Mouse (Mus musculus) embryonic facial prominence, embryonic 11.5 days (tissue): ENCODE results near the gene Schip1. TPM values are rescaled to one million over a fixed set of nuclear protein-coding genes. Genes with fewer than 3 reads are reported as not detected.

Source experiments
- ATAC-seq: fragments of 200-750 bp; cut with Nextera tagmentation; replicated peaks from 2 replicates; pipeline ENCODE4 v1.8.0; 2017; ENCODE audit warnings: low read depth; ENCODE audit not compliant: insufficient number of reproducible peaks, low FRiP score, low TSS enrichment
- DNase-seq: peaks from one replicate; pipeline ENCODE4 v3.0.0-alpha.2; 2015; ENCODE audit warnings: low spot score
- H3K27ac ChIP-seq: fragments of 300-500 bp; sonication (generic); replicated peaks from 2 replicates; pipeline ENCODE4 v1.5.1; 2014; ENCODE audit warnings: mild to moderate bottlenecking, low read depth, low read length, control low read depth
- H3K27me3 ChIP-seq: fragments of 300-500 bp; sonication (generic); 2 replicates; pipeline ENCODE4 v1.6.1; 2014; ENCODE audit warnings: mild to moderate bottlenecking, low read length, moderate library complexity, mixed read lengths; ENCODE audit not compliant: control insufficient read depth, insufficient read depth
- H3K36me3 ChIP-seq: fragments of 300-500 bp; sonication (generic); replicated peaks from 2 replicates; pipeline ENCODE4 v1.6.1; 2014; ENCODE audit warnings: low read depth, mild to moderate bottlenecking, low read length, moderate library complexity, mixed read lengths; ENCODE audit not compliant: control insufficient read depth, insufficient read depth
- H3K4me1 ChIP-seq: fragments of 300-500 bp; sonication (generic); 2 replicates; pipeline ENCODE4 v1.6.1; 2014; ENCODE audit warnings: low read length, mixed read lengths; ENCODE audit not compliant: control insufficient read depth, insufficient read depth
- H3K4me2 ChIP-seq: fragments of 300-500 bp; sonication (generic); 2 replicates; pipeline ENCODE4 v1.6.1; 2014; ENCODE audit warnings: low read depth, mild to moderate bottlenecking, control low read depth, low read length, moderate library complexity
- H3K4me3 ChIP-seq: fragments of 300-500 bp; sonication (generic); 2 replicates; pipeline ENCODE4 v1.5.1; 2014; ENCODE audit warnings: low read depth, low read length, control low read depth
- H3K9ac ChIP-seq: fragments of 300-500 bp; sonication (generic); replicated peaks from 2 replicates; pipeline ENCODE4 v1.6.1; 2014; ENCODE audit warnings: mild to moderate bottlenecking, control low read depth, low read length
- H3K9me3 ChIP-seq: fragments of 300-500 bp; sonication (generic); replicated peaks from 2 replicates; pipeline ENCODE4 v1.6.1; 2016; ENCODE audit warnings: mild to moderate bottlenecking, low read length, inconsistent platforms, mixed read lengths; ENCODE audit not compliant: control insufficient read depth
- WGBS: fragments of 180-500 bp; shearing (Covaris S2); extraction: QIAGEN DNeasy Blood & Tissue Kit; methylation state at CpG from one replicate; pipeline ENCODE4 v1.1.7; 2014; 5-methylcytosine and 5-hydroxymethylcytosine counted together
- polyA plus RNA-seq: library from polyadenylated mRNA; unstranded; fragments of >200 nt; fragmentation: Nextera tagmentation; extraction: Ambion mirVana; gene quantifications from 2 replicates; pipeline ENCODE4 v1.2.1, GENCODE M21; 2014

Gene Schip1
- polyA plus RNA-seq, 1 experiment from 2014 or later, result 41.7 TPM

- Histone ChIP-seq H3K4me1 (no peaks in the 10 kb centered on the region), H3K27ac (no peak overlapping the region), H3K36me3 (no peaks in the 10 kb centered on the region), H3K4me3 (no peak overlapping the region), H3K9ac (no peak overlapping the region), H3K9me3 (no peaks in the 10 kb centered on the region), H3K4me2 (no peak overlapping the region), H3K27me3 (no peaks in the 10 kb centered on the region)
- ATAC-seq, result no peak
- no peak for DNase-seq
- 90% methylated on average over 9 of the region's 9 CpGs for WGBS
Measured at GRCm38 (mm10) chr3:68602891-68603290, 538.3 kb downstream of the Schip1 start.

GRCm38 (mm10) chr3:68604467-68604866 is 539.9 kb downstream of the Schip1 start:
- H3K27me3 ChIP-seq, result no peaks in the 10 kb centered on the region
- no peaks in the 10 kb centered on the region for H3K4me1 ChIP-seq
- H3K9ac ChIP-seq, result no peak overlapping the region
- ATAC-seq (no peak), DNase-seq (no peak)
- H3K27ac ChIP-seq, result no peak overlapping the region
- no peaks in the 10 kb centered on the region for H3K36me3 ChIP-seq
- H3K4me2 ChIP-seq, result no peak overlapping the region
- 79% methylated on average over 10 of the region's 10 CpGs for WGBS
- H3K4me3 ChIP-seq, result no peak overlapping the region
- H3K9me3 ChIP-seq, result no peaks in the 10 kb centered on the region

- WGBS, result 80% methylated on average over 10 of the region's 10 CpGs
- Histone ChIP-seq H3K27me3 (no peaks in the 10 kb centered on the region), H3K9me3 (no peaks in the 10 kb centered on the region), H3K9ac (no peak overlapping the region), H3K36me3 (no peaks in the 10 kb centered on the region), H3K4me3 (no peak overlapping the region), H3K4me2 (no peak overlapping the region), H3K27ac (no peak overlapping the region), H3K4me1 (no peaks in the 10 kb centered on the region)
- DNase-seq (no peak), ATAC-seq (no peak)
Measured at GRCm38 (mm10) chr3:68604962-68605361, 540.4 kb downstream of the Schip1 start.

GRCm38 (mm10) chr3:68605942-68606603 is 541.5 kb downstream of the Schip1 start:
- Histone ChIP-seq H3K4me3 (no peak overlapping the region), H3K4me1 (no peaks in the 10 kb centered on the region), H3K27me3 (no peaks in the 10 kb centered on the region), H3K36me3 (no peaks in the 10 kb centered on the region), H3K27ac (no peak overlapping the region), H3K9ac (no peak overlapping the region), H3K9me3 (no peaks in the 10 kb centered on the region), H3K4me2 (no peak overlapping the region)
- no peak for ATAC-seq
- DNase-seq, result no peak
- WGBS, result 90% methylated on average over 7 of the region's 7 CpGs

GRCm38 (mm10) chr3:68606730-68607129 is 542.1 kb downstream of the Schip1 start:
- H3K27ac ChIP-seq, result no peak overlapping the region
- no peak overlapping the region for H3K4me2 ChIP-seq
- no peaks in the 10 kb centered on the region for H3K27me3 ChIP-seq
- no peaks in the 10 kb centered on the region for H3K4me1 ChIP-seq
- no peaks in the 10 kb centered on the region for H3K9me3 ChIP-seq
- ATAC-seq, result no peak
- DNase-seq, result no peak
- H3K9ac ChIP-seq, result no peak overlapping the region
- H3K4me3 ChIP-seq, result no peak overlapping the region
- WGBS, result 96% methylated on average over 8 of the region's 8 CpGs
- no peaks in the 10 kb centered on the region for H3K36me3 ChIP-seq

GRCm38 (mm10) chr3:68607336-68607735 is 542.7 kb downstream of the Schip1 start:
- Histone ChIP-seq H3K4me1 (no peaks in the 10 kb centered on the region), H3K9me3 (no peaks in the 10 kb centered on the region)

GRCm38 (mm10) chr3:68608848-68609497 is 544.4 kb downstream of the Schip1 start:
- 88% methylated on average over 19 of the region's 19 CpGs for WGBS
- no peak overlapping the region for H3K27ac ChIP-seq
- DNase-seq, result no peak
- no peaks in the 10 kb centered on the region for H3K9me3 ChIP-seq
- H3K36me3 ChIP-seq, result no peaks in the 10 kb centered on the region
- H3K4me1 ChIP-seq, result no peaks in the 10 kb centered on the region
- no peak overlapping the region for H3K4me2 ChIP-seq
- H3K4me3 ChIP-seq, result no peak overlapping the region
- no peak overlapping the region for H3K9ac ChIP-seq
- H3K27me3 ChIP-seq, result no peaks in the 10 kb centered on the region
- ATAC-seq, result no peak

More at GRCm38 (mm10) chr3:68607336-68607735, 542.7 kb downstream of the Schip1 start:
- ATAC-seq, result no peak
- Histone ChIP-seq H3K27ac (no peak overlapping the region), H3K27me3 (no peaks in the 10 kb centered on the region), H3K4me2 (no peak overlapping the region), H3K4me3 (no peak overlapping the region), H3K36me3 (no peaks in the 10 kb centered on the region), H3K9ac (no peak overlapping the region)
- no peak for DNase-seq
- 89% methylated on average over 8 of the region's 8 CpGs for WGBS

GRCm38 (mm10) chr3:68610011-68610410 is 545.4 kb downstream of the Schip1 start:
- Histone ChIP-seq H3K27me3 (no peaks in the 10 kb centered on the region), H3K4me2 (no peak overlapping the region), H3K4me1 (no peaks in the 10 kb centered on the region), H3K36me3 (no peaks in the 10 kb centered on the region), H3K27ac (no peak overlapping the region), H3K9me3 (no peaks in the 10 kb centered on the region), H3K9ac (no peak overlapping the region), H3K4me3 (no peak overlapping the region)
- DNase-seq, result no peak
- WGBS, result 81% methylated on average over 6 of the region's 6 CpGs
- no peak for ATAC-seq
